Mouse (Mus musculus) liver, embryonic 13.5 days (tissue): ENCODE measurements at regions not wholly inside any gene's neighbourhood (a gene's known extent, or its start where the extent isn't known, plus 50 kb on each side); places are given as distances from the start of the nearest gene placed in this dataset.

Experiments
- ATAC-seq: fragments of 200-750 bp; cut with Nextera tagmentation; 2 replicates; pipeline ENCODE4 v1.8.0; 2017; ENCODE audit warnings: low read depth, mild to moderate bottlenecking, moderate number of reproducible peaks, moderate library complexity
- DNase-seq: peaks from one replicate; pipeline ENCODE4 v3.0.0; 2022
- H3K27ac ChIP-seq: fragments of 300-500 bp; sonication (generic); 2 replicates; pipeline ENCODE4 v1.5.1; 2015; ENCODE audit warnings: moderate library complexity, mild to moderate bottlenecking, inconsistent platforms
- H3K27me3 ChIP-seq: fragments of 300-500 bp; sonication (generic); 2 replicates; pipeline ENCODE4 v1.6.1; 2015; ENCODE audit warnings: mild to moderate bottlenecking, inconsistent platforms
- H3K36me3 ChIP-seq: fragments of 300-500 bp; sonication (generic); 2 replicates; pipeline ENCODE4 v1.6.1; 2015; ENCODE audit warnings: mild to moderate bottlenecking, inconsistent platforms
- H3K4me1 ChIP-seq: fragments of 300-500 bp; sonication (generic); replicated peaks from 2 replicates; pipeline ENCODE4 v1.6.1; 2015; ENCODE audit warnings: inconsistent platforms
- H3K4me2 ChIP-seq: fragments of 300-500 bp; sonication (generic); 2 replicates; pipeline ENCODE4 v1.6.1; 2015; ENCODE audit warnings: inconsistent platforms, mild to moderate bottlenecking, moderate library complexity
- H3K4me3 ChIP-seq: fragments of 300-500 bp; sonication (generic); replicated peaks from 2 replicates; pipeline ENCODE4 v1.5.1; 2015; ENCODE audit warnings: mild to moderate bottlenecking, inconsistent platforms
- H3K9ac ChIP-seq: fragments of 300-500 bp; sonication (generic); 2 replicates; pipeline ENCODE4 v1.6.1; 2015; ENCODE audit warnings: mild to moderate bottlenecking, inconsistent platforms
- H3K9me3 ChIP-seq: fragments of 300-500 bp; sonication (generic); replicated peaks from 2 replicates; pipeline ENCODE4 v1.6.1; 2016; ENCODE audit warnings: inconsistent platforms
- WGBS: fragments of 180-500 bp; shearing (Covaris S2); methylation state at CpG from one replicate; pipeline ENCODE4 v1.1.7; 2015; ENCODE audit not compliant: insufficient replicate concordance; 5-methylcytosine and 5-hydroxymethylcytosine counted together

GRCm38 (mm10) chr3:131922733-131923132 is 162.4 kb upstream of the Dkk2 start:
- no peak overlapping the region for H3K9ac ChIP-seq
- no peaks in the 10 kb centered on the region for H3K27me3 ChIP-seq
- H3K4me1 ChIP-seq: no peaks in the 10 kb centered on the region
- H3K4me2 ChIP-seq: no peak overlapping the region
- H3K4me3 ChIP-seq: no peak overlapping the region
- no peaks in the 10 kb centered on the region for H3K36me3 ChIP-seq
- WGBS: 19% methylated on average over 1 of the region's 1 CpGs
- ATAC-seq (no peak), DNase-seq (no peak)
- no peaks in the 10 kb centered on the region for H3K9me3 ChIP-seq
- no peak overlapping the region for H3K27ac ChIP-seq

- H3K4me2 ChIP-seq: no peak overlapping the region
- no peaks in the 10 kb centered on the region for H3K36me3 ChIP-seq
- ATAC-seq (no peak), DNase-seq (no peak)
- 68% methylated on average over 7 of the region's 7 CpGs for WGBS
- no peak overlapping the region for H3K9ac ChIP-seq
- H3K27ac ChIP-seq: no peak overlapping the region
- H3K4me3 ChIP-seq: no peak overlapping the region
- H3K9me3 ChIP-seq: no peaks in the 10 kb centered on the region
- H3K4me1 ChIP-seq: no peaks in the 10 kb centered on the region
- no peaks in the 10 kb centered on the region for H3K27me3 ChIP-seq
Measured at GRCm38 (mm10) chr3:131940896-131941295, 144.2 kb upstream of the Dkk2 start.

- DNase-seq (no peak), ATAC-seq (no peak)
- H3K9ac ChIP-seq: no peak overlapping the region
- no peaks in the 10 kb centered on the region for H3K4me1 ChIP-seq
- H3K9me3 ChIP-seq: no peaks in the 10 kb centered on the region
- no peaks in the 10 kb centered on the region for H3K27me3 ChIP-seq
- no peaks in the 10 kb centered on the region for H3K36me3 ChIP-seq
- 50% methylated on average over 24 of the region's 24 CpGs for WGBS
- H3K4me3 ChIP-seq: no peak overlapping the region
- H3K27ac ChIP-seq: no peak overlapping the region
- no peak overlapping the region for H3K4me2 ChIP-seq
Measured at GRCm38 (mm10) chr3:131941961-131942753, 142.9 kb upstream of the Dkk2 start.

GRCm38 (mm10) chr3:131943436-131943835 is 141.7 kb upstream of the Dkk2 start:
- Histone ChIP-seq H3K4me1 (no peaks in the 10 kb centered on the region), H3K36me3 (no peaks in the 10 kb centered on the region), H3K4me3 (no peak overlapping the region), H3K27me3 (no peaks in the 10 kb centered on the region), H3K9ac (no peak overlapping the region), H3K27ac (no peak overlapping the region), H3K4me2 (no peak overlapping the region), H3K9me3 (no peaks in the 10 kb centered on the region)
- DNase-seq (no peak), ATAC-seq (no peak)
- 71% methylated on average over 7 of the region's 7 CpGs for WGBS

- H3K9me3 ChIP-seq: no peaks in the 10 kb centered on the region
Measured at GRCm38 (mm10) chr3:131955771-131956170, 129.3 kb upstream of the Dkk2 start.

GRCm38 (mm10) chr3:131960636-131961035 is 124.5 kb upstream of the Dkk2 start:
- DNase-seq (no peak), ATAC-seq (no peak)
- WGBS: 80% methylated on average over 1 of the region's 1 CpGs
- Histone ChIP-seq H3K4me1 (no peaks in the 10 kb centered on the region), H3K4me2 (no peak overlapping the region), H3K36me3 (no peaks in the 10 kb centered on the region), H3K27me3 (no peaks in the 10 kb centered on the region), H3K4me3 (no peak overlapping the region), H3K9me3 (no peaks in the 10 kb centered on the region), H3K9ac (no peak overlapping the region), H3K27ac (no peak overlapping the region)

More at GRCm38 (mm10) chr3:131955771-131956170, 129.3 kb upstream of the Dkk2 start:
- no peaks in the 10 kb centered on the region for H3K27me3 ChIP-seq
- ATAC-seq: no peak
- WGBS: 78% methylated on average over 11 of the region's 11 CpGs
- no peaks in the 10 kb centered on the region for H3K4me1 ChIP-seq
- H3K4me2 ChIP-seq: no peak overlapping the region
- DNase-seq: no peak
- no peak overlapping the region for H3K27ac ChIP-seq
- no peak overlapping the region for H3K9ac ChIP-seq
- H3K4me3 ChIP-seq: no peak overlapping the region
- no peaks in the 10 kb centered on the region for H3K36me3 ChIP-seq

- Histone ChIP-seq H3K4me2 (no peak overlapping the region), H3K4me1 (no peaks in the 10 kb centered on the region), H3K27ac (no peak overlapping the region), H3K36me3 (no peaks in the 10 kb centered on the region), H3K9ac (no peak overlapping the region), H3K4me3 (no peak overlapping the region), H3K9me3 (no peaks in the 10 kb centered on the region), H3K27me3 (no peaks in the 10 kb centered on the region)
- DNase-seq: no peak
- ATAC-seq: no peak
Measured at GRCm38 (mm10) chr3:131961571-131961970, 123.5 kb upstream of the Dkk2 start.

- ATAC-seq (no peak), DNase-seq (no peak)
- Histone ChIP-seq H3K36me3 (no peaks in the 10 kb centered on the region), H3K4me2 (no peak overlapping the region), H3K4me3 (no peak overlapping the region), H3K9me3 (no peaks in the 10 kb centered on the region), H3K27ac (no peak overlapping the region), H3K4me1 (no peaks in the 10 kb centered on the region), H3K27me3 (no peaks in the 10 kb centered on the region), H3K9ac (no peak overlapping the region)
- WGBS: 57% methylated on average over 2 of the region's 2 CpGs
Measured at GRCm38 (mm10) chr3:131962870-131963269, 122.2 kb upstream of the Dkk2 start.

- H3K9ac ChIP-seq: no peak overlapping the region
- 76% methylated on average over 9 of the region's 9 CpGs for WGBS
- H3K27me3 ChIP-seq: no peaks in the 10 kb centered on the region
- no peaks in the 10 kb centered on the region for H3K4me1 ChIP-seq
- no peak overlapping the region for H3K4me2 ChIP-seq
- no peak overlapping the region for H3K4me3 ChIP-seq
- no peaks in the 10 kb centered on the region for H3K36me3 ChIP-seq
- H3K9me3 ChIP-seq: peaks cover 4% of the 10 kb centered on the region; the same call in 1 of the 2 replicates
- no peak overlapping the region for H3K27ac ChIP-seq
- DNase-seq: no peak
- ATAC-seq: no peak
Measured at GRCm38 (mm10) chr3:131964952-131965351, 120.1 kb upstream of the Dkk2 start.

GRCm38 (mm10) chr3:131965456-131966160 is 119.5 kb upstream of the Dkk2 start:
- Histone ChIP-seq H3K27ac (no peak overlapping the region), H3K36me3 (no peaks in the 10 kb centered on the region), H3K4me1 (no peaks in the 10 kb centered on the region), H3K4me3 (no peak overlapping the region), H3K9me3 (peaks cover 4% of the 10 kb centered on the region; the same call in 1 of the 2 replicates), H3K9ac (no peak overlapping the region), H3K4me2 (no peak overlapping the region), H3K27me3 (no peaks in the 10 kb centered on the region)
- WGBS: 72% methylated on average over 9 of the region's 9 CpGs
- no peak for DNase-seq
- ATAC-seq: no peak

GRCm38 (mm10) chr3:131967288-131967687 is 117.8 kb upstream of the Dkk2 start:
- DNase-seq (no peak), ATAC-seq (no peak)
- no peak overlapping the region for H3K9ac ChIP-seq
- no peaks in the 10 kb centered on the region for H3K4me1 ChIP-seq
- no peak overlapping the region for H3K27ac ChIP-seq
- no peak overlapping the region for H3K4me2 ChIP-seq
- no peak overlapping the region for H3K4me3 ChIP-seq
- peaks cover 4% of the 10 kb centered on the region; the same call in 1 of the 2 replicates for H3K9me3 ChIP-seq
- WGBS: 70% methylated on average over 11 of the region's 11 CpGs
- no peaks in the 10 kb centered on the region for H3K36me3 ChIP-seq
- no peaks in the 10 kb centered on the region for H3K27me3 ChIP-seq

GRCm38 (mm10) chr3:131970827-131971226 is 114.3 kb upstream of the Dkk2 start:
- 47% methylated on average over 1 of the region's 1 CpGs for WGBS
- no peak overlapping the region for H3K4me2 ChIP-seq
- no peak for DNase-seq

More at GRCm38 (mm10) chr3:131970827-131971226, 114.3 kb upstream of the Dkk2 start:
- Histone ChIP-seq H3K27me3 (no peaks in the 10 kb centered on the region), H3K36me3 (no peaks in the 10 kb centered on the region), H3K27ac (no peak overlapping the region), H3K9ac (no peak overlapping the region), H3K9me3 (peaks cover 8% of the 10 kb centered on the region), H3K4me1 (no peaks in the 10 kb centered on the region), H3K4me3 (no peak overlapping the region)
- no peak for ATAC-seq
